Mouse (Mus musculus): ENCODE measurements around the gene Mier3. TPM values are rescaled to one million over a fixed set of nuclear protein-coding genes. Genes with fewer than 3 reads are reported as not detected.

Mier3 gene
- polyA plus RNA-seq, 1 experiment from 2014 or later, result 16.0 TPM

- 94% methylated on average over 28 of the region's 28 CpGs for WGBS
- H3K4me2 ChIP-seq, result no peak overlapping the region
- no peak overlapping the region for H3K27ac ChIP-seq (replicated peaks)
- no peaks in the 10 kb centered on the region for H3K9me3 ChIP-seq (replicated peaks)
- ATAC-seq (ENCODE audit: low FRiP score), result no peak
- H3K4me3 ChIP-seq (replicated peaks), result no peak overlapping the region
- peaks cover 46% of the 10 kb centered on the region for H3K36me3 ChIP-seq
- no peaks in the 10 kb centered on the region for H3K27me3 ChIP-seq (replicated peaks)
- no peak overlapping the region for H3K9ac ChIP-seq (replicated peaks)
- no peaks in the 10 kb centered on the region for H3K4me1 ChIP-seq
Measured at GRCm38 (mm10) chr13:111748301-111749062, 67.7 kb downstream of the Mier3 start.

- no peaks in the 10 kb centered on the region for H3K9me3 ChIP-seq (replicated peaks)
Measured at GRCm38 (mm10) chr13:111753321-111753720, 72.5 kb downstream of the Mier3 start.

GRCm38 (mm10) chr13:111755377-111755776 is 74.6 kb downstream of the Mier3 start:
- Histone ChIP-seq H3K9me3 (replicated peaks) (no peaks in the 10 kb centered on the region), H3K4me2 (no peak overlapping the region), H3K27me3 (replicated peaks) (no peaks in the 10 kb centered on the region), H3K27ac (replicated peaks) (no peak overlapping the region), H3K9ac (replicated peaks) (no peak overlapping the region), H3K36me3 (peaks cover 87% of the 10 kb centered on the region), H3K4me1 (no peaks in the 10 kb centered on the region), H3K4me3 (replicated peaks) (no peak overlapping the region)
- WGBS, result 98% methylated on average over 18 of the region's 18 CpGs
- ATAC-seq (ENCODE audit: low FRiP score), result no peak

More at GRCm38 (mm10) chr13:111753321-111753720, 72.5 kb downstream of the Mier3 start:
- H3K27ac ChIP-seq (replicated peaks), result no peak overlapping the region
- no peak for ATAC-seq (ENCODE audit: low FRiP score)
- no peaks in the 10 kb centered on the region for H3K4me1 ChIP-seq
- H3K9ac ChIP-seq (replicated peaks), result no peak overlapping the region
- H3K27me3 ChIP-seq (replicated peaks), result no peaks in the 10 kb centered on the region
- H3K4me2 ChIP-seq, result no peak overlapping the region
- peaks cover 91% of the 10 kb centered on the region for H3K36me3 ChIP-seq
- 94% methylated on average over 6 of the region's 6 CpGs for WGBS
- no peak overlapping the region for H3K4me3 ChIP-seq (replicated peaks)

GRCm38 (mm10) chr13:111755937-111756336 is 75.2 kb downstream of the Mier3 start:
- no peaks in the 10 kb centered on the region for H3K4me1 ChIP-seq
- no peak for ATAC-seq (ENCODE audit: low FRiP score)
- no peaks in the 10 kb centered on the region for H3K27me3 ChIP-seq (replicated peaks)
- no peak overlapping the region for H3K9ac ChIP-seq (replicated peaks)
- H3K36me3 ChIP-seq, result peaks cover 89% of the 10 kb centered on the region
- H3K27ac ChIP-seq (replicated peaks), result no peak overlapping the region
- 95% methylated on average over 15 of the region's 15 CpGs for WGBS
- no peaks in the 10 kb centered on the region for H3K9me3 ChIP-seq (replicated peaks)
- no peak overlapping the region for H3K4me2 ChIP-seq
- H3K4me3 ChIP-seq (replicated peaks), result no peak overlapping the region

GRCm38 (mm10) chr13:111756986-111757385 is 76.2 kb downstream of the Mier3 start:
- Histone ChIP-seq H3K9ac (replicated peaks) (no peak overlapping the region), H3K4me2 (no peak overlapping the region), H3K9me3 (replicated peaks) (no peaks in the 10 kb centered on the region), H3K27ac (replicated peaks) (no peak overlapping the region), H3K27me3 (replicated peaks) (no peaks in the 10 kb centered on the region), H3K36me3 (peaks cover 87% of the 10 kb centered on the region), H3K4me3 (replicated peaks) (no peak overlapping the region), H3K4me1 (no peaks in the 10 kb centered on the region)
- 92% methylated on average over 6 of the region's 6 CpGs for WGBS
- no peak for ATAC-seq (ENCODE audit: low FRiP score)

- 94% methylated on average over 12 of the region's 12 CpGs for WGBS
- Histone ChIP-seq H3K4me1 (no peaks in the 10 kb centered on the region), H3K9me3 (replicated peaks) (no peaks in the 10 kb centered on the region), H3K27me3 (replicated peaks) (no peaks in the 10 kb centered on the region), H3K4me3 (replicated peaks) (no peak overlapping the region), H3K4me2 (no peak overlapping the region), H3K9ac (replicated peaks) (no peak overlapping the region), H3K27ac (replicated peaks) (no peak overlapping the region), H3K36me3 (peaks cover 81% of the 10 kb centered on the region)
- ATAC-seq (ENCODE audit: low FRiP score), result no peak
Measured at GRCm38 (mm10) chr13:111762526-111762925, 81.7 kb downstream of the Mier3 start.

Other genes with a start within 250 kb of the Mier3 start
- 80.8 and 84.0 TPM in 2 replicates for gene Gpbp1, start 190.9 kb upstream of the Mier3 start, polyA plus RNA-seq (2015; fragmentation: Nextera tagmentation; extraction: Ambion mirVana)
- not detected in 2 replicates for gene Gm49496, start 131.0 kb upstream of the Mier3 start, polyA plus RNA-seq (2015; fragmentation: Nextera tagmentation; extraction: Ambion mirVana)
- not detected in 2 replicates for gene Gm10198, start 88.2 kb upstream of the Mier3 start, polyA plus RNA-seq (2015; fragmentation: Nextera tagmentation; extraction: Ambion mirVana)
- 9.8 and 11.4 TPM in 2 replicates for gene Map3k1, start 128.0 kb downstream of the Mier3 start, polyA plus RNA-seq (2015; fragmentation: Nextera tagmentation; extraction: Ambion mirVana)

Measured in neural tube, embryonic 15.5 days (tissue).